Mouse (Mus musculus) ZHBTc4 (cell line): Measurements from ENCODE around the gene Galnt7.
"Not testable (repeated sequence)": the region's sequence is repeated elsewhere in the genome, so short reads cannot be mapped to it uniquely, and the experiment has no call there.

ENCODE experiments used
- DNase-seq: peaks from one replicate; pipeline ENCODE4 v3.0.0-alpha.2; 2011; ENCODE audit warnings: low read depth, low spot score

Galnt7 gene

DNA sequence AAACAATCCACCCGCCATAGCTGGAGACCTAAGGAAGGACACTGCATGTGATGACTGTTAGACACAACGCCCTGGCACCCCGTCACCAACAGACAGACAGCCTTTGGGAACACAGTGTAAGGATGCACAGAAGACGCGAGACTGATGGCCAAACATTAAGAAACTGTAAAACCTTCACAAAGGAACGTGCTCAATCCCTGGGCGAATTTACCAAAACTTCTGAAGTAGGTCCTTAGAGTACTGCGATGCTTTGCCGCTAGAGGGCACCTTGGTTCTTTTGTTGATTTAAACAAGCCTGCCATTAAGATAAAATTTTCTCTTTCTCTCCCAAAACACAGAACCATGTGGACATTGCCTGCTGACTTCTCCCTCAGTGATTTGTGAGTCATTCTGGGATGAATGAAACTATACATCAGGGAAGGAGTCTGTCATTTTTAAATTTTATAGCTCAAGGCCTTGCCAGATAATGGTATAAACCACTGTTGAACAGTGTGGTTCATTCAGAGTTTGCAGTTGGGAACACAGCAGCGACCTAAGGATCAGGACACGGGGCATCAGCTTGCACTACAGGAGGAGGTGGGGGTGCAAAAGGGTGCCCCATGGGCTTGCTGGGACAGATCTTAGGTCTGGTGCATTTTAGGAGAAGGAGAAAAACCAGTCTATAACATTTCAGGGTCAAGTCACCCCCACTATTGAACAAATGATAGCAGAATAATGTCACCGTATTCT is 112.6 kb downstream of the Galnt7 start:
- peak; percentile 76 for DNase-seq

DNA sequence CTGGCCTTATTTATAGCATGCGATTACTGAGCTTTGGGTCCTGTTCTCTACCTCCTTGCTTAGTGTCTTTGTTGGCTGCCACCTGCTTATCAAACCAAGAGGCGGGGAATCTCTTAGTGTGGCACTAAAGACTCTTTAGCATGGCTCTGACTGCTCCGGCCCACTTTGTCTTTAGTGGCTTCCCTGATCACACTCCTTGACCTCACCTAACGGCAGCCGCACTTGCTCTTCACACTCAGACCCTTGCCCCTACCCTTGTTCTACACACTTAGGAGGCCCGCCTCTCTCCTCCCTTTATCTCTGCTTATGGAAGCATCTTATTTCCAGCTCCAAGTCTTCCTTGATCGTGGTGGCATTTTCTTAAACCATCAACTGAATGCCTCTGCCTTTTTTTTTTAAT is 114.2 kb downstream of the Galnt7 start:
- DNase-seq, result no peak

DNA sequence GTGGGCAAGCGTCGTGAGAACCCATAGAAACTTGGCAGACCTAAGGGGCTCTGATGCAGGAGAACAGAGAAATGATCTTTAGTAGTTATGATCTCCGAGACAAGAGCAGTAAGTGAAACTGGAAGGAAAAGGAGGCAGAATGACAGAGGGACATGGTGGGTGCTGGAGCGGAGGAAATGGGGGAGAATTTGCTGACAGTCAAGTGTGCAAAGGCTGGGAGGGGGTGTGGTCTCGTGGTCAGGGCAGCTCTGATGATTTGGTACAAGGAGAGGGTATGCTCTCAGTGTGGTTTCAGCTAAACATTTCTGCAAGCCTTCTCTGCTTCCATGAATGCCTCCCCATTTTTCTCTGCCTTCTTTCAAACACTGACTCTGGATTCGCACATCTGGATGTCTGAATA is 116.7 kb downstream of the Galnt7 start:
- DNase-seq, result no peak

DNA sequence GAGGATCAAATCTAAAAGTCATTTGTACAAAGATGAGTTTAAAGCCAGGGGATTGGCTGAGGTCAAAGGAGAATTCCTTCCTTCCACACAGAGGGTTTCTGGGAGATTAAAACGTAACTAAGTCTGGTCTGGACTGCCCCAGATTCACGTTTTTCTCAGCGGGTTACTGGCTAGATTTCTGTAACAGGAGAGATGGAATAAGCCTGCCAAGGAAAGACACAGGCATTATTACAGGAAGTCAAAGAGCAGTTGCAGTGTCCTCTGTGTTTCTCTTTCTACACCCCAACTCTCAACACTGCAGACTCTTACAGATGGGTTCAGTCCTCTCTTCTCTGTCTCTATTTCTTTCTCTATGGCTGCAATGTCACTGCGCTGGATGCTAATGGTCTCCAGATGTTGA is 118.3 kb downstream of the Galnt7 start:
- no peak for DNase-seq

DNA sequence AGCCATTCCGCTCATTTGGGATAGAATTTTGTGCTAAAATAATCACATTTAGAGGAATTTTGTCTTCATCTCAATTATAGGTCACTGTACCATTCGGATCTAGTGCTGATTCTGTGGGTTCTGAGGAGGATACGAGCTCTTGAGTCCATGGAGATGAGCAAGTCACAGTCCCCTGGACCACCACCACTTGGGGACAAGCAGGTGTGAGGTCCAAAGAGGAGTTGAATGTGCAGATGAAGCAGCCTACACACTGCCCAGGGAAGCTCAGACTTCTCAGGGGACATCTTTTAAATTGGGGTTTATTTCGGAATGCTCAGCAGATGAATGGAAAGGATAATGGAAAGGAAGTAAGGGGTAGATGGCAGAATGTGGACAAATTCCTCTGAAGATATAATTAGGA is 119.7 kb downstream of the Galnt7 start:
- no peak for DNase-seq

DNA sequence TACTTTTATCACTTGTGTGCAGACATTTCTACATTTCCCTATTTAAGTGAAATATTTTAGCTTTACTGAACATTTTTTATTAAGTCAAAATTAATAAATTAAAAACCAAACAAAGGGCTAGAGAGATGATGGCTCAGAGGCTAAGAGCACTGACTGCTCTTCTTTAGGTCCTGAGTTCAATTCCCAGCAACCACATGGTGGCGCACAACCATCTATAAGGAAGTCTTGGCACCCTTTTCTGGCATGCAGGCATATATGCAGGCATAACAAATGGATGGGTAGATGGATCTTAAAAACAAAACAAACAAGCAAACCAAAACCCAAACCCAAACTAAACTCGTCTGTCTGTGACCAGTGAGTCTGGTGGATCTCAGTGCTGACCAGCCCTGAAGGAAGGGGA is 120.6 kb downstream of the Galnt7 start:
- DNase-seq, result no peak

DNA sequence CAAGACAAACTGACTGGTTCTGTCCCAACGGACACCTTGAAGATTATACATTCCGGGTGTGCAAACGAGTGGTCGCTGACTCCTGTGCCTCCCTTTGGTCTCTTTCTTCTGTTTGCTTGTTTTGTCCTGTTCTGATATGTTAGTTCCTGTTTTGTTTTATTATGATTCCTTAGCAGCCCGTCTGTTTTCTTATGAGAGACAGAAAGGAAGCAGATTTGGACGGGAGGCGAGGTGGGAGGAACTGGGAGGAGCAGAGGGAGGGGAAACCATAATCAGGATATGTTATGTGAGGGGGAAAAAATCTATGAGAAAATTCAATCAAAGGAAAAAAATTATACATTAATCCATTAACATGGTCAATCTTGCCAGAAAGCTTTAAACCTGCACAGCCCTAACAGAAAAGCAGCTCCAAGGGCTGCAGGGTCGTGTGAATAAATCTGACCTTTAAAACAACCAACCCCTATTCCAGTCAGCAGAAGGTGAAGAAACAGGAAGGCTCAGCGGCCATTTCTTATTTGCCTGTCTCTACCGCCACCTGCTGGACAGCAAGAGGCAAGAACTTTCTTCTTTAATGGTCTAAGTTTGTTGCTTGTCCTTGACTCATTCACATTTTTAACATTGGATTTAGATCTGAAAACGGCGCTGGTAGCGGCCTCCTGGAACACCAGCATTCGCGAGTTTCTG is 122.0 kb downstream of the Galnt7 start:
- peak; percentile 90 for DNase-seq

DNA sequence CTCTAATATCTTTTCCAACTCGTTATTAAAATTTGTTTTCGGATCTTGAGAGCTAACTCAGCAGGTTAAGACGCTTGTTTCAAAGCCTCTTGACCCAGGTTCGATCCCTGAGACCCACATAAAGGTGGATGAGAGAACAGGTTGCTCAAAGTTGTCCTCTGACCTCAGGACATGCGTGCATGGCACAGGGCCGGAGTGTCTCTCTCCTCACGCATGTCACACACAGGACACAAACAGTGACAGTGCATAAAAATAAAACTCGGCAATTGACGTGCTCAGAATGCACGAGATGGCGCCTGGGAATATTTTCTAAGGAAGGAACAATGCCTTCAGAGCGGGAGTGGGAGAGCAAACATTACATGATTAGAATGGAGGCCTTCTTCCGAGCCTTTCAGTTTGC is 122.6 kb downstream of the Galnt7 start:
- DNase-seq, result no peak

DNA sequence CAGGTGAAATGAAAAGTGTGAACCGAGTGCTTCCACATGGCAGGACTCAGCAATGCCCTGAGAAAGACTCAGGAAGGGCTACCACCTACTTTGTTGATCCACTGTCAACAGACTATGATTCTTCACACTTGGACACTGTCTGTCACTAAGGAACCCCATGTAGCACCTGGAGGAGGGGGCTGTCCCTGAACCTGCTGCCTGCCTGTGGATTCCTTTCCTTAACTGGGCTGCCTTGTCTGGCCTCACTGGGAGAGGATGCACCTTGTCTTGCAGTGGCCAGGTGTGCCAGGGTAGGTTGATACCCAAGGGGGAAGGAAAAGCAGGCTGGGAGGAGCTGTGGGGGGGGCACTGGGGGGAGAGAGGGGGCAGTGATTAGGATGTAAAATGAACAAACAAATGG is 124.8 kb downstream of the Galnt7 start:
- DNase-seq, result no peak

DNA sequence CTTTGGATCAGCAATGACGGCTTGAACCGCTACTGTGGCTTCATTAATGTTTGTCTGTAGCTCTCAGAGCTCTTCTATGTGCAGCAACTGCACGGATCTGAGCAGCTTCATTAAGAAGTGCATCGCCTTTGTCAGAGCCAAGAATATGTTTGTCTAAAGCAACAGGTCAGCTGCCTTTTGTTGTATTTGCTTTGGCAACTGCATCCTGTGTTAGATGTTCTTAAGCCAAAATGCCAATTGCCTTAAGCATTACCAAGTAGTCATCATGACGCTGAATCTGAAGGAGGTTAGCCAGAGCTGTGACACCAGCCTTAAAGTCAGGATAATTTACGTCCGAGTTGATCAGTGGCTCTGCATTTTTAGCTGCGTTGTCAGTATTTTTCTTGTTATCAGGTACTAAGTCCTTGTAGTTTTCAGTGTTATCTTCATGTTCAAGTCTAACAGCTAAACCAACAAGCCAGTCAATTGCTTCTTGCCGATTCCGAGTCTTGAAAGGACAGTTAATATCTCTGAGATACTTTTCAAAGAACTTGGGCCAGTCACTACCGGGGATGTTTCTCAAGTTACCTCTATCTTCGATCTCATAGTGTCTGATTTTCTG is 132.5 kb downstream of the Galnt7 start:
- peak; percentile 35 for DNase-seq

DNA sequence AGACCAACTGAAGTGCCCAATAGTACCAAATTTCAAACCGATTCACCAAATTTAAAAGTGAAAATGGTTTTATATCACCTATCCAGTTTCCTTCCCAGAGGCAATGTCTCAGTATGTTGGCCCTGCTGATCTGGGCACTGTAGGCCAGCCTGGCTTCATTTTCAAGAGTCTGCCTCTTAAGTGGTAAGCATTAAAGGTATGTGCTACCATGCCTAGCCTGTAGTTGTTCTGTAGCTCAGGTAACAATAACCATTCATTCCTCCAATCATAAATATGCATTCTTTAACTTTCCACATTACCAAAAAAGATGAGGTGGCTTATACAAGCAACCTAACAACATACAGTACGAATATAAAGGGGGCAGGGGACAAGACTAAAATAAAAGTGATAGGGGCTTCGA is 135.1 kb downstream of the Galnt7 start:
- DNase-seq, result no peak

DNA sequence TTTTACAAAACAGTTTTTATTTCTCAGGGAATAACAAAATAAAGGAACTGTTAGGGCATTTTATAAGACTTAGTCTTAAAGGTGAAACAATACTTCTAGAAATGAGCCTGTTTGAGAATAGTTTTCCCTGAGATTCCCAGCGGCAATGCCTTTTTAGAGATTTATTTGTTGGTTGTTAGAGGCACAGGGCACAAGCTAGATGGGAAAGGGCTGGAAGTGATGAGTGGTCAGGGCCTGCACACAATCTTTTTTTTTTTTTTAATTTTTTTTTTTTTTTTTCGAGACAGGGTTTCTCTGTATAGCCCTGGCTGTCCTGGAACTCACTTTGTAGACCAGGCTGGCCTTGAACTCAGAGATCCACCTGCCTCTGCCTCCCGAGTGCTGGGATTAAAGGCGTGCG is 136.1 kb downstream of the Galnt7 start:
- DNase-seq, result not testable (repeated sequence)

DNA sequence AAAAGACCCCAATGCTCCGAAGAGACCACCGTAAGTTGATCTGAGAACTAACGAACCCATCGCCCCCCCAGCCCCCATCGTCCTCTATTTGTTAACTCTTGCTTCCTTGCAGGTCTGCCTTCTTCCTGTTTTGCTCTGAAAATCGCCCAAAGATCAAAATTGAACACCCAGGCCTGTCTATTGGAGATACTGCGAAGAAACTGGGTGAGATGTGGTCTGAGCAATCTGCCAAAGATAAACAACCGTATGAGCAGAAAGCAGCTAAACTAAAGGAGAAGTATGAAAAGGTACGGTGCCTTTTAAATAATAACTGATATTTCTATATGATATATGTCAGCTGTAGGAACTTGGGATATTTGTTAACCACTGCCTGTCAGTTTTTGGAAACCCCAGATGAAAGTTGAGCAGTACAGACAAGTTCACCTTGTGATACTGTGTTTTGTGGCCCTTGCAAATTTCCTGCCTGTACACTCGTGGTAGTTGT is 139.6 kb downstream of the Galnt7 start:
- DNase-seq, result not testable (repeated sequence)

DNA sequence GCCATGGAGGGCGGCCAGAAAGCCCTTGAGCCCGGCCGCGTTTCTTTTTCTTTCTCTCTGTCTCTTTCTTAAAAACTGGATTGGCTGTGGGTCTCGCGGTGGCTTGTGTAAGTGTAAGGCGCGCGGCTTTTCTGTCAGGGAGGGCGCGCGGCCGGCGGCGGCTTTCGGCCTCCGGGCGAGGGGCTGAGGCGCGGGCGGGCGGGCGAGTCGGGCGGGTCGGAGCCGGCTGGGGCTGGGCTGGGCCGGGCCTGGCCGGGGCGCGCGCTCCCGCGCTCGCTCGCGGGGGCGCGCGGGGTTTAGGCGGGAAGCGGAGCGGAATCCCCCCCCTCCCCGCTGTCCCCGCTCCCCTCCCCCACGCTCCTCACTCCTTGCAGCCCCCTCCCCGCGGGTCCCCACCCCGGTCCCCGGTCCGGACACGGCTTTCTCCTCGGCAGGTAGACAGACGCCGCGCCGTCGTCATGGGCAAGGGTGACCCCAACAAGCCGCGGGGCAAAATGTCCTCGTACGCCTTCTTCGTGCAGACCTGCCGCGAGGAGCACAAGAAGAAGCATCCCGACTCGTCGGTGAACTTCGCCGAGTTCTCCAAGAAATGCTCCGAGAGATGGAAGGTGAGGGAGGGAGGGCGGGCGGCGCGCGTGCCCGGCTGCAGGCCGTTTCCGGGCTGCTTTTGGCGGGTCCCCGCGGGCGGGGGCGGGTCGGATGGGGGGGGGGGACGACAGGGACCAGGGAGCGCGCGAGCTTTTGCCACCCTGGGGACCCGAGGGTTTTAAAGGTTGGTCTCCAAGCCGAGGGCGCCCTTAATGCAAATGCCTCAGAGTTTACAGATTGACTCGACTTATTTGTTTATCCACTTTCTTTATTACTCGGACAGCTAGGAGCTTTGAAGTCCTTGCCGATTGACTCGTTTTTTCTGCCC is 140.4 kb downstream of the Galnt7 start:
- peak; percentile 71 for DNase-seq

DNA sequence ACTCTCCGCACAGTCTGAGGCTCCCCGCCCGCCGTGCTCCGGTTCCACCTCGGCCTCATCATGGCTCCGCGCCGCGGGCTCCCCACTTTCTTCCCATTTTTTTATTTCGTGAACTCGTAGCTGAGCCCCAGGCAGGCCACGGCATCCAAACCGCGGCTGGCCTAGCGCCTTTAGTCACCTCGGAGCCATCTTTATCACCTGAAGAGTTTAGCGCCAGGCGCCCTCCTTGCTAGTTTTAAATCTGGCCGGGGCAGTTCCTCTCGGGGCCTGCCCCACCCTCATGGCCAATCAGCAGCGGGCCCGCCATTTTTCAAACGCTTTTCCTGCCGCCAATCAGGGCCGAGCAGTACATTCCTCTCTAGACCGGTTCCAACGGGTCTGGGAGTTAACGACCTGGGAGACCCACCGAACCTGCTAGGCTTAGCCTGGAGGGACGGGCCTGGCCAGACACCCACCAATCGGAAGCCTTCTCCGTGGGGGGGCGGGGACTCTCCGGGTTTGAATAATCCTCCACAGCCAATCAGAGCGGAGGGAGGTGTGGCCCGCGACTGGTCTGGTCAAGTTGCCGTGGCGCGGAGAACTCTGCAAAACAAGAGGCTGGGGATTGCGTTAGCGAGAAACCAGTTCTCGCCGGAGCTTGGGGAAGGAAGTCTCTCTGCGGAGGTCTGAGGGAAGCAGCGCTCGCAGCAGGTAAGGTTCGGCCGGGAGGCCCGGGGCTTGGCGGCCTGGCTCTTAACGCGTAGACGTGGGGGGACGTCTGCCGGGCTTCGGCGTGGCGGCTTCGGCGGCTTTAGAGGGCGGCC is 141.3 kb downstream of the Galnt7 start, which contains the start of gene Hmgb2:
Gene Hmgb2 (plus strand): TSS at position 592 of the 803 bp plus-strand sequence.
- DNase-seq, result peak; percentile 100

DNA sequence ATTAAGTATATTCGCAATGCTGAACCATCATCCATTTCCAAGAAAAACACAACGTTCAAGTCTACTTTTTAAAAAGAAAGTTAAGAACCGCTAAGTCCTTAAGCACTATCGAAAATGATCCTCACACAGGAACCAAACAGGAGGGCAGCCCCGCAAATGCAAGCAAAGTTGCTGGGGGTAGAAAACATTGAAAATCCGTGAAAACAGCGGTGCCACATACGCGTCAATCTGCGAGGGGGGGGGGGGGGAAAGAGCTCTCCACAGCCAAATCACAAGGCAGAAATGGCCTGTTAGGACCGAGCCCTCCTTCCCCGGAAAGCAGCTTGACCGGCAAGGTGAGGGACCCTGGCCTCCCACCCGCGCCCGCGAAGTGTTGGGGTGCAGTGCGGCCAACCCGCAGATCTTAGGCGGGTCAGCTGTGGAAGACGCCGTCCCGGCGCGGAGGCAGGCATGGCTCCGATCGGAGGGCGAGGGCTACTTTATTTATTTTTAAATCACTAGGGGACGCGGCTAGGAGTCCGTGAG is 142.0 kb downstream of the Galnt7 start:
- no peak for DNase-seq

DNA sequence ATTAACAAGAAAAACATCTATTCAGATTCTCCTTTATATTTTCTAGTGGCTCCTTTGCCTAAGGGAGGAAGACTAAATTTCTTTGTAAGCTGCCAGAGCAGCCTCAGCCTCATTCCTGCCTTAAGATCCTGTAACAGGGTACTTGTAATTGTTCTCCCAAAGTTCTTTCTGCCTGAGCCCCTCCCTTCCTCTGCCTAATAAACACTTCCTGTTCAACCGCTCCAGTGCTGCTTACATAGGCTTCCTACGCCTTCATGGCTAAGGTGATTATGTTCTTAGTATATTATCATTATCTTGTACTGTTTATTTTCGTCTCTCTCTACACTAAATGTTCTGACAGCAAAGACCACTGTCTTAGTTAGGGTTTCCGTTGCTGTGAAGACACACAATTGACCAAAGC is 144.2 kb downstream of the Galnt7 start:
- no peak for DNase-seq

DNA sequence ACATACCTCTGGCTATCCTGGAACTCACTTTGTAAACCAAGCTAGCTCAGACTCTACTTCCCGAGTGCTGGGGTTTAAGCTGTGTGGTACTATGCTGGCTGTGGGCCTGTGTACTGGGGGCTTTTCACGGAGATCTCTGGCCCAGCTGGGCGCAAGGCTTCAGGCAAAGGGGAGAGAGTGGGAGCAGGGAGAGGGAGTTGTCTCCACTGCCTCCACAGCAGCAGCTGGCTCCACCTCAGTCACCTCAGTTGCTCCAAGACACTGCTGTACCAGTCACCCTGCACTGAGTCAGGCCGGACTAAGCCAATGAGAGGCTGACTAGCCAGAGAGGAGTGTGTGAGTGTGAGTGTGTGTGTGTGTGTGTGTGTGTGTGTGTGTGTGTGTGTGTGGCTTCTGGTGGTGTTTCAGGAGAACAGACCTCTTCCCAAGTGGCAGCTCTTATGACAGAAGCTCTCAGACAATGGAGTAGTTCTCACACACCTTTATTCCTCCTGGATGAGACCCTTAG is 145.2 kb downstream of the Galnt7 start:
- DNase-seq, result no peak

DNA sequence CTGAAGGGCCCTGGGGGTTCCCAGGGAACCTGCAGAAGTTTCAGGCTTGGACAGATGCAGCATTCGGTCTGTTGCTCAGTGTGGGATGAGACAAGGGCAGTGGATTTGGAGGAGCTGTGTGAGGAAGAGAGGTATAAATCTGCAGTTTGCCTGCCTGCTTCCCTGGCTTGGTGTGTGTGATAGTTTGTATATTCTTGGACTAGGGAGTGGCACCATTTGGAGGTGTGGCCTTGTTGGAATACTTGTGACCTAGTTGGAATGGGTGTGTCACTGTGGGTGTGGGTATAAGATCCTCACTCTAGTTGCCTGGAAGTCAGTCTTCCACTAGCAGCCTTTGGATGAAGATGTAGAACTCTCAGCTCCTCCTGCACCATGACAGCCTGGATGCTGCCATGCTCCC is 147.3 kb downstream of the Galnt7 start:
- DNase-seq, result peak; percentile 65

DNA sequence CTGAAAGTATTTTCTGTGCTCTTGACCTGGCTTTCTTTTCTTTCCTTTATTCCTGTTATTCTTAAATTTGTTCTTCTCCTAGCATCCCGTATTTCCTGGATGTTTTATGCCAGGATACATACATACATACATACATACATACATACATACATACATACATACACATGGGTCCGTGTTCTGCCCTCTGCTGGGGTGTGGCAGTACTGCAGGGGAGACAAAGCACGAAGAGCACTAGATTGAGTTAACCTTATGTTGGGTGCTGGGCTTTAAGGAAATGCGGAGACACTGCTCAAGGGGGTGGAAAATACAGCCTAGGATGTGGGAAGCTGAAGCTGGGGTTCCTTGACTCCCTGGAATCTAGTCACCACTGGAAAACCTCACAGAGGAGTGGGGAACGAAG is 149.2 kb downstream of the Galnt7 start:
- peak; percentile 84 for DNase-seq
